ENCODE assay signal across 8 mouse cellular contexts in genomic region chr19:5956685-5957084, GRCm38 (mm10). TPM values are rescaled to one million over a fixed set of nuclear protein-coding genes. Genes with fewer than 3 reads are reported as not detected.
A peak's percentile ranks its signal among the peaks of the same experiment; 100 is the strongest.
DNase-seq lines count a peak whose midpoint lies in the region; ATAC-seq lines count a peak whose summit lies in the region.

No protein-coding gene starts in this region.

- DNase-seq in hindbrain, embryonic 11.5 days (ENCODE audit: low spot score): peak; percentile 81
- DNase-seq in cerebellum, adult 8-10 months: peak; percentile 89
- peak; percentile 59 to 72 for DNase-seq in frontal cortex, postnatal 25 days (ENCODE audit: low spot score in 2 of 2)
- peak; percentile 88 for DNase-seq in induced T-regulatory cell, adult 2 months (ENCODE audit: low read depth)
- peak; percentile 65 to 79 for DNase-seq in left cerebral cortex, postnatal 25 days (ENCODE audit: low spot score in 2 of 2)
- DNase-seq in spleen, postnatal 4 days (ENCODE audit: low spot score in 2 of 2): peak; percentile 74 to 93

- H3K36me3 ChIP-seq in hindbrain, embryonic 11.5 days (ENCODE audit: control insufficient read depth, insufficient read depth, low read length): no peaks in the 10 kb centered on the region
- H3K36me3 ChIP-seq in hindbrain, embryonic 13.5 days: peaks cover 44% of the 10 kb centered on the region
- peaks cover 46% of the 10 kb centered on the region for H3K36me3 ChIP-seq in midbrain, embryonic 13.5 days

- no peak overlapping the region for H3K9ac ChIP-seq in hindbrain, embryonic 11.5 days (ENCODE audit: low read depth, low read length)
- no peak overlapping the region for H3K9ac ChIP-seq in hindbrain, embryonic 13.5 days
- no peak overlapping the region for H3K9ac ChIP-seq in midbrain, embryonic 13.5 days (replicated peaks)

- intact Hi-C loops in left cerebral cortex, postnatal 25 days (cut with DNase I): loop anchor here (1.0 to 5.0 kb wide), 2 partner anchors 32 to 169 kb away; partner anchors contain the start of gene Cdc42ep2

- H3K4me1 ChIP-seq in hindbrain, embryonic 11.5 days (replicated peaks; ENCODE audit: control insufficient read depth, insufficient read depth, low read length): no peaks in the 10 kb centered on the region
- H3K4me1 ChIP-seq in hindbrain, embryonic 13.5 days (replicated peaks): 0 out of 2 replicates have a peak, but pooled peaks cover under 1% of the 10 kb centered on the region
- H3K4me1 ChIP-seq in midbrain, embryonic 13.5 days (replicated peaks): no peaks in the 10 kb centered on the region

- H3K4me2 ChIP-seq in hindbrain, embryonic 11.5 days (replicated peaks; ENCODE audit: low read depth, low read length): no peak overlapping the region
- no peak overlapping the region for H3K4me2 ChIP-seq in hindbrain, embryonic 13.5 days
- no peak overlapping the region for H3K4me2 ChIP-seq in midbrain, embryonic 13.5 days (replicated peaks)

- no peak for ATAC-seq in hindbrain, embryonic 11.5 days (ENCODE audit: low FRiP score)
- ATAC-seq in hindbrain, embryonic 13.5 days (ENCODE audit: low FRiP score): no peak; the same call in 1 of the 2 replicates
- ATAC-seq in midbrain, embryonic 13.5 days: peak; percentile 45; the same call in 1 of the 2 replicates

- H3K27me3 ChIP-seq in hindbrain, embryonic 11.5 days (ENCODE audit: control insufficient read depth, insufficient read depth, low read length): no peaks in the 10 kb centered on the region
- no peaks in the 10 kb centered on the region for H3K27me3 ChIP-seq in hindbrain, embryonic 13.5 days
- H3K27me3 ChIP-seq in midbrain, embryonic 13.5 days: no peaks in the 10 kb centered on the region

- no peaks in the 10 kb centered on the region for H3K9me3 ChIP-seq in hindbrain, embryonic 11.5 days (ENCODE audit: control insufficient read depth, low read length)
- H3K9me3 ChIP-seq in hindbrain, embryonic 13.5 days: no peaks in the 10 kb centered on the region
- no peaks in the 10 kb centered on the region for H3K9me3 ChIP-seq in midbrain, embryonic 13.5 days

- 36% methylated on average over 3 of the region's 3 CpGs for WGBS in hindbrain, embryonic 11.5 days
- WGBS in hindbrain, embryonic 13.5 days: 34% methylated on average over 3 of the region's 3 CpGs
- whole genome bisulfite sequencing in midbrain, embryonic 13.5 days: 26% methylated on average over 3 of the region's 3 CpGs

- H3K4me3 ChIP-seq in hindbrain, embryonic 11.5 days (ENCODE audit: low read depth, low read length): no peak overlapping the region
- no peak overlapping the region for H3K4me3 ChIP-seq in hindbrain, embryonic 13.5 days
- H3K4me3 ChIP-seq in midbrain, embryonic 13.5 days (replicated peaks): no peak overlapping the region

- no peak overlapping the region for H3K27ac ChIP-seq in hindbrain, embryonic 11.5 days (ENCODE audit: low read depth, low read length)
- no peak overlapping the region for H3K27ac ChIP-seq in hindbrain, embryonic 13.5 days
- no peak overlapping the region for H3K27ac ChIP-seq in midbrain, embryonic 13.5 days

RNA-seq across cellular contexts. Expression of gene Pola2, which starts 7.3 kb away (rescaled TPM):
- 67.7 and 68.3 TPM in 2 replicates for polyA plus RNA-seq in hindbrain, embryonic 11.5 days (2014; fragmentation: Nextera tagmentation; extraction: Ambion mirVana)
- polyA plus RNA-seq in hindbrain, embryonic 13.5 days (2015; fragmentation: Nextera tagmentation; extraction: Ambion mirVana): 22.6 and 24.2 TPM in 2 replicates
- 1 to 10 TPM; 3.8 to 5.6 TPM for total RNA-seq in left cerebral cortex, postnatal 25 days (2021)
- 31.6 and 32.1 TPM in 2 replicates for polyA plus RNA-seq in midbrain, embryonic 13.5 days (2015; fragmentation: Nextera tagmentation; extraction: Ambion mirVana)

RNA-seq across cellular contexts. Expression of gene Slc22a20, which starts 29.3 kb away (rescaled TPM):
- polyA plus RNA-seq in hindbrain, embryonic 11.5 days (2014; fragmentation: Nextera tagmentation; extraction: Ambion mirVana): not detected in 2 replicates
- polyA plus RNA-seq in hindbrain, embryonic 13.5 days (2015; fragmentation: Nextera tagmentation; extraction: Ambion mirVana): not detected in 2 replicates
- not detected for total RNA-seq in left cerebral cortex, postnatal 25 days (2021)
- polyA plus RNA-seq in midbrain, embryonic 13.5 days (2015; fragmentation: Nextera tagmentation; extraction: Ambion mirVana): not detected in 2 replicates

RNA-seq across cellular contexts. Expression of gene Cdc42ep2, which starts 32.1 kb away (rescaled TPM):
- 3.4 TPM in 2 replicates for polyA plus RNA-seq in hindbrain, embryonic 11.5 days (2014; fragmentation: Nextera tagmentation; extraction: Ambion mirVana)
- polyA plus RNA-seq in hindbrain, embryonic 13.5 days (2015; fragmentation: Nextera tagmentation; extraction: Ambion mirVana): 11.5 and 12.4 TPM in 2 replicates
- 1 to 10 TPM; 6.2 to 6.6 TPM for total RNA-seq in left cerebral cortex, postnatal 25 days (2021)
- polyA plus RNA-seq in midbrain, embryonic 13.5 days (2015; fragmentation: Nextera tagmentation; extraction: Ambion mirVana): 7.5 and 7.8 TPM in 2 replicates

RNA-seq across cellular contexts. Expression of gene Dpf2, which starts 43.9 kb away (rescaled TPM):
- polyA plus RNA-seq in hindbrain, embryonic 11.5 days (2014; fragmentation: Nextera tagmentation; extraction: Ambion mirVana): 154 and 171 TPM in 2 replicates
- polyA plus RNA-seq in hindbrain, embryonic 13.5 days (2015; fragmentation: Nextera tagmentation; extraction: Ambion mirVana): 128 and 137 TPM in 2 replicates
- 10 to 100 TPM; 84.1 to 96.1 TPM for total RNA-seq in left cerebral cortex, postnatal 25 days (2021)
- 157 and 158 TPM in 2 replicates for polyA plus RNA-seq in midbrain, embryonic 13.5 days (2015; fragmentation: Nextera tagmentation; extraction: Ambion mirVana)

RNA-seq across cellular contexts. Expression of gene Capn1, which starts 59.0 kb away (rescaled TPM):
- 3.8 and 4.2 TPM in 2 replicates for polyA plus RNA-seq in hindbrain, embryonic 11.5 days (2014; fragmentation: Nextera tagmentation; extraction: Ambion mirVana)
- polyA plus RNA-seq in hindbrain, embryonic 13.5 days (2015; fragmentation: Nextera tagmentation; extraction: Ambion mirVana): 3.3 and 4.7 TPM in 2 replicates
- 10 to 100 TPM; 17.5 to 18.5 TPM for total RNA-seq in left cerebral cortex, postnatal 25 days (2021)
- 1.9 and 2.3 TPM in 2 replicates for polyA plus RNA-seq in midbrain, embryonic 13.5 days (2015; fragmentation: Nextera tagmentation; extraction: Ambion mirVana)
